16 mouse cellular contexts compared by ENCODE assay signal in the genomic region with DNA sequence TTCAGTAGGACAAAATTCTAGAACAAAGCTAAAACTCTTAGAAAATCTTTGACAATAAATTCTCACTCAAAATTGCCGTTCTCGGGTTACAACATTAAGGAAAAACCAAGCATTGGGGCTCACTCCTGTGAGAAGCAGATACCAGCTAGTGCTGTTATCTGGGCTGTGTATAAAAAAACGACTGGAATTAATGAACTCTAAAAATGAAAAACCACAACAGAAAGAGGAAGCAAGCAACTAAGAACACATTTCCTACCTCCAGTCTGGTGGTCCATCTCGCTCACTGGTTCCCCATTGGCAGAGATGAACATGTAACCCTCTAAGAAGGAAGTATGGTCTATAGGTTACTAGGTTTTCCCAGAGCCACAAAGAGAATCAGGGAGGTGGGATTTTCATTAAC.
"Had no signal": no experiment of that assay in that cellular context is flagged by ENCODE, and none has a peak within 500 bp of the region (broad histone marks: within the 10 kb centered on the region; RNA-seq: fewer than 3 reads in every experiment).

No protein-coding gene starts in this region.

- H3K36me3 ChIP-seq: liver, embryonic 13.5 days; midbrain, embryonic 10.5 days; midbrain, embryonic 13.5 days; neural tube, embryonic 13.5 days had no signal

- H3K27ac ChIP-seq: kidney, postnatal 0 days; layer of hippocampus, adult 2 months; liver, embryonic 13.5 days; midbrain, embryonic 10.5 days; midbrain, embryonic 13.5 days; neural tube, embryonic 13.5 days had no signal

- H3K4me3 ChIP-seq: layer of hippocampus, adult 2 months; liver, embryonic 13.5 days; megakaryocyte, embryonic 14.5 days; midbrain, embryonic 10.5 days; midbrain, embryonic 13.5 days; myocyte; neural tube, embryonic 13.5 days had no signal

- DNase-seq: kidney, adult 2 months; kidney, postnatal 25 days; liver, embryonic 13.5 days; lung, adult 2 months; lung, postnatal 14 days; lung, postnatal 4 days; thymus, adult 18-20 months; thymus, postnatal 36 days had no signal

- ATAC-seq: midbrain, embryonic 13.5 days; midbrain, embryonic 16.5 days had no signal

- H3K9me3 ChIP-seq: liver, embryonic 13.5 days; midbrain, embryonic 10.5 days; midbrain, embryonic 13.5 days; neural tube, embryonic 13.5 days had no signal

- H3K9ac ChIP-seq: liver, embryonic 13.5 days; midbrain, embryonic 13.5 days; neural tube, embryonic 13.5 days had no signal

- H3K4me2 ChIP-seq: liver, embryonic 13.5 days; midbrain, embryonic 13.5 days; neural tube, embryonic 13.5 days had no signal

- H3K27me3 ChIP-seq: liver, embryonic 13.5 days; midbrain, embryonic 13.5 days; neural tube, embryonic 13.5 days had no signal

- H3K4me1 ChIP-seq: liver, embryonic 13.5 days; megakaryocyte, embryonic 14.5 days; midbrain, embryonic 10.5 days had no signal
